ENCODE assay signal across 9 mouse cellular contexts in genomic region chr9:8003301-8004271, GRCm38 (mm10). TPM values are rescaled to one million over a fixed set of nuclear protein-coding genes. Genes with fewer than 3 reads are reported as not detected.
DNase-seq lines count a peak whose midpoint lies in the region; ATAC-seq and TF ChIP-seq lines count a peak whose summit lies in the region.
"Had no signal": no experiment of that assay in that cellular context is flagged by ENCODE, and none has a peak within 500 bp of the region (broad histone marks: within the 10 kb centered on the region; RNA-seq: fewer than 3 reads in every experiment).

No protein-coding gene starts in this region.

- no peak for DNase-seq in spleen, adult 2 months (ENCODE audit: low read depth in 1 of 2, low spot score in 2 of 2)
- DNase-seq in spleen, postnatal 4 days (ENCODE audit: low spot score in 2 of 2): no peak
- peak; percentile 79 for DNase-seq in embryonic facial prominence, embryonic 11.5 days (ENCODE audit: low spot score)
- peak; percentile 73 to 75 for DNase-seq in heart, adult 2 months
- DNase-seq in kidney, adult 2 months: peak; percentile 82
- peak; percentile 41 for DNase-seq in midbrain, postnatal 0 days (ENCODE audit: low spot score)
- DNase-seq in testis, postnatal 14 days (ENCODE audit: low spot score): peak; percentile 78

- no peak for TF ChIP-seq CTCF in spleen, adult 2 months (IDR thresholded peaks at IDR 0.05; ENCODE audit: extremely low read depth, insufficient read depth, insufficient read length, insufficient replicate concordance)
- no peak for TF ChIP-seq CTCF in heart, adult 2 months (IDR thresholded peaks at IDR 0.05)
- no peak for TF ChIP-seq CTCF in kidney, adult 2 months (conservative IDR thresholded peaks at IDR 0.05; ENCODE audit: insufficient read depth, insufficient read length, low read depth, low read length)
- no peak for TF ChIP-seq CTCF in midbrain, postnatal 0 days (IDR thresholded peaks at IDR 0.05)

- intact Hi-C loops in heart, adult 2 months (cut with DNase I): loop anchor here (5.0 to 10.0 kb wide), 7 partner anchors 39 to 239 kb away; partner anchors contain the start of genes Birc2, Cep126, Cfap300 and Tmem123

- H3K9ac ChIP-seq in embryonic facial prominence, embryonic 11.5 days (replicated peaks; ENCODE audit: low read length): peak overlapping the region; percentile 98
- peak overlapping the region; percentile 92 for H3K9ac ChIP-seq in heart, adult 2 months (ENCODE audit: low read depth, low read length)
- H3K9ac ChIP-seq in limb, embryonic 15.5 days: peak overlapping the region; percentile 94
- peak overlapping the region; percentile 64 for H3K9ac ChIP-seq in midbrain, postnatal 0 days (replicated peaks; ENCODE audit: low read length, poor library complexity, severe bottlenecking)

- no peak for TF ChIP-seq EP300 in heart, adult 2 months (IDR thresholded peaks at IDR 0.05; ENCODE audit: insufficient read depth, low read depth, low read length)

- 4% methylated on average over 82 of the region's 82 CpGs for WGBS in spleen, adult 2 months
- under 1% methylated on average over 75 of the region's 82 CpGs for WGBS in embryonic facial prominence, embryonic 11.5 days
- WGBS in heart, adult 2 months: under 1% methylated on average over 73 of the region's 82 CpGs
- WGBS in kidney, adult 2 months: 1% methylated on average over 79 of the region's 82 CpGs
- under 1% methylated on average over 72 of the region's 82 CpGs for WGBS in limb, embryonic 15.5 days
- under 1% methylated on average over 54 of the region's 82 CpGs for WGBS in midbrain, postnatal 0 days

- H3K27me3 ChIP-seq in spleen, adult 2 months (ENCODE audit: control insufficient read depth, insufficient read depth, low read length): peaks cover 25% of the 10 kb centered on the region
- no peaks in the 10 kb centered on the region for H3K27me3 ChIP-seq in embryonic facial prominence, embryonic 11.5 days (ENCODE audit: control insufficient read depth, insufficient read depth, low read length)
- H3K27me3 ChIP-seq in heart, adult 2 months (ENCODE audit: control insufficient read depth, insufficient read depth, low read length): no peaks in the 10 kb centered on the region
- H3K27me3 ChIP-seq in kidney, adult 2 months (replicated peaks; ENCODE audit: control insufficient read depth, insufficient read depth, low read length): no peaks in the 10 kb centered on the region
- no peaks in the 10 kb centered on the region for H3K27me3 ChIP-seq in limb, embryonic 15.5 days
- H3K27me3 ChIP-seq in midbrain, postnatal 0 days (ENCODE audit: insufficient read depth, low read length): no peaks in the 10 kb centered on the region; the same call in 1 of the 2 replicates

- H3K9me3 ChIP-seq in embryonic facial prominence, embryonic 11.5 days (replicated peaks; ENCODE audit: control insufficient read depth, low read length): no peaks in the 10 kb centered on the region
- no peaks in the 10 kb centered on the region for H3K9me3 ChIP-seq in limb, embryonic 15.5 days
- no peaks in the 10 kb centered on the region for H3K9me3 ChIP-seq in midbrain, postnatal 0 days (ENCODE audit: low read length)

- H3K4me2 ChIP-seq in embryonic facial prominence, embryonic 11.5 days (ENCODE audit: low read depth, low read length): peak overlapping the region; percentile 61
- peak overlapping the region; percentile 38 for H3K4me2 ChIP-seq in limb, embryonic 15.5 days
- peak overlapping the region; percentile 93 for H3K4me2 ChIP-seq in midbrain, postnatal 0 days (ENCODE audit: low read depth, low read length, poor library complexity, severe bottlenecking)

- peak overlapping the region; percentile 41; the same call in 1 of the 2 replicates for H3K27ac ChIP-seq in spleen, adult 2 months (ENCODE audit: insufficient read depth, low read length)
- peak overlapping the region; percentile 99 for H3K27ac ChIP-seq in embryonic facial prominence, embryonic 11.5 days (replicated peaks; ENCODE audit: low read depth, low read length)
- H3K27ac ChIP-seq in heart, adult 2 months: peak overlapping the region; percentile 83
- peak overlapping the region; percentile 89 for H3K27ac ChIP-seq in kidney, adult 2 months (ENCODE audit: insufficient read depth, low read depth, low read length)
- peak overlapping the region; percentile 99 for H3K27ac ChIP-seq in limb, embryonic 15.5 days
- peak overlapping the region; percentile 52 for H3K27ac ChIP-seq in midbrain, postnatal 0 days (ENCODE audit: low read depth, low read length)

- H3K36me3 ChIP-seq in spleen, adult 2 months (ENCODE audit: control insufficient read depth, insufficient read depth, low read length): no peaks in the 10 kb centered on the region
- no peaks in the 10 kb centered on the region; the same call in none of the 2 replicates for H3K36me3 ChIP-seq in embryonic facial prominence, embryonic 11.5 days (replicated peaks; ENCODE audit: control insufficient read depth, insufficient read depth, low read depth, low read length)
- H3K36me3 ChIP-seq in heart, adult 2 months (ENCODE audit: control insufficient read depth, insufficient read depth, low read length): peaks cover 26% of the 10 kb centered on the region
- H3K36me3 ChIP-seq in kidney, adult 2 months (ENCODE audit: control insufficient read depth, insufficient read depth, low read length): peaks cover 6% of the 10 kb centered on the region
- peaks cover 21% of the 10 kb centered on the region for H3K36me3 ChIP-seq in limb, embryonic 15.5 days
- H3K36me3 ChIP-seq in midbrain, postnatal 0 days (ENCODE audit: insufficient read depth, low read length): no peaks in the 10 kb centered on the region

- H3K4me3 ChIP-seq in spleen, adult 2 months (ENCODE audit: extremely low read depth, insufficient read depth, insufficient read length): peak overlapping the region; percentile 52
- peak overlapping the region; percentile 95 for H3K4me3 ChIP-seq in embryonic facial prominence, embryonic 11.5 days (ENCODE audit: low read depth, low read length)
- peak overlapping the region; percentile 90 for H3K4me3 ChIP-seq in heart, adult 2 months
- H3K4me3 ChIP-seq in kidney, adult 2 months (ENCODE audit: insufficient read depth, low read depth, low read length): peak overlapping the region; percentile 83
- peak overlapping the region; percentile 91 for H3K4me3 ChIP-seq in limb, embryonic 15.5 days
- peak overlapping the region; percentile 72 for H3K4me3 ChIP-seq in midbrain, postnatal 0 days (ENCODE audit: low read depth, low read length)

- peaks cover 11% of the 10 kb centered on the region for H3K4me1 ChIP-seq in spleen, adult 2 months (ENCODE audit: control insufficient read depth, insufficient read depth, insufficient read length)
- H3K4me1 ChIP-seq in embryonic facial prominence, embryonic 11.5 days (ENCODE audit: control insufficient read depth, insufficient read depth, low read length): no peaks in the 10 kb centered on the region
- peaks cover 4% of the 10 kb centered on the region for H3K4me1 ChIP-seq in heart, adult 2 months (ENCODE audit: control insufficient read depth, insufficient read depth, low read length)
- H3K4me1 ChIP-seq in kidney, adult 2 months (ENCODE audit: control insufficient read depth, insufficient read depth, low read length): peaks cover 3% of the 10 kb centered on the region; the same call in 1 of the 2 replicates
- H3K4me1 ChIP-seq in limb, embryonic 15.5 days: peaks cover 17% of the 10 kb centered on the region
- 0 out of 2 replicates have a peak, but pooled peaks cover 2% of the 10 kb centered on the region for H3K4me1 ChIP-seq in midbrain, postnatal 0 days (ENCODE audit: insufficient read depth, low read length)

- TF ChIP-seq POLR2A in spleen, adult 2 months (IDR thresholded peaks at IDR 0.05; ENCODE audit: low read depth, low read length): no peak
- TF ChIP-seq POLR2A in heart, adult 2 months (IDR thresholded peaks at IDR 0.05; ENCODE audit: insufficient read depth, low read depth, low read length): 0 out of 2 replicates have a peak, but pooled peaks have one; percentile 25
- no peak for TF ChIP-seq POLR2A in kidney, adult 2 months (IDR thresholded peaks at IDR 0.05; ENCODE audit: low read depth, low read length)

- H3K79me2 ChIP-seq in heart, adult 2 months (replicated peaks; ENCODE audit: control insufficient read depth, insufficient read depth, low read length): no peaks in the 10 kb centered on the region; the same call in 1 of the 2 replicates

- ATAC-seq in embryonic facial prominence, embryonic 11.5 days (replicated peaks; ENCODE audit: insufficient number of reproducible peaks, low FRiP score, low TSS enrichment, low read depth): peak; percentile 68
- ATAC-seq in limb, embryonic 15.5 days (ENCODE audit: insufficient number of reproducible peaks, low FRiP score, low TSS enrichment, low read depth): peak; percentile 36
- ATAC-seq in midbrain, postnatal 0 days (ENCODE audit: low FRiP score): peak; percentile 64

RNA-seq across cellular contexts. Expression of gene Yap1, which starts 0.8 kb away (rescaled TPM):
- 10.1 and 12.8 TPM in 2 replicates for polyA plus RNA-seq in spleen, adult 2 months (2012; rRNA removed)
- polyA plus RNA-seq in embryonic facial prominence, embryonic 11.5 days (2014; fragmentation: Nextera tagmentation; extraction: Ambion mirVana): 41.9 and 43.7 TPM in 2 replicates
- 10 to 100 TPM; 70.7 to 71.9 TPM for total RNA-seq in heart, adult 2 months (2021)
- polyA plus RNA-seq in heart, adult 2 months (2012; rRNA removed): 37.9 and 51.1 TPM in 2 replicates
- polyA plus RNA-seq in kidney, adult 2 months (2012; rRNA removed): 39.0 and 40.9 TPM in 2 replicates
- 30.8 and 41.1 TPM in 2 replicates for polyA plus RNA-seq in limb, embryonic 15.5 days (2015; fragmentation: Nextera tagmentation; extraction: Ambion mirVana)
- 12.5 and 15.8 TPM in 2 replicates for total RNA-seq in midbrain, postnatal 0 days (2014; rRNA removed)
- 3.1 and 4.1 TPM in 2 replicates for polyA plus RNA-seq in midbrain, postnatal 0 days (2015; fragmentation: Nextera tagmentation; extraction: Ambion mirVana)
- total RNA-seq: MEL had no signal

RNA-seq across cellular contexts. Expression of gene Cfap300, which starts 39.0 kb away (rescaled TPM):
- 0.16 and 0.74 TPM in 2 replicates for polyA plus RNA-seq in spleen, adult 2 months (2012; rRNA removed)
- 21.0 and 22.8 TPM in 2 replicates for polyA plus RNA-seq in embryonic facial prominence, embryonic 11.5 days (2014; fragmentation: Nextera tagmentation; extraction: Ambion mirVana)
- under 1 TPM; 0.55 to 0.70 TPM for total RNA-seq in heart, adult 2 months (2021)
- polyA plus RNA-seq in heart, adult 2 months (2012; rRNA removed): 0.73 and 0.76 TPM in 2 replicates
- polyA plus RNA-seq in kidney, adult 2 months (2012; rRNA removed): 3.8 and 4.5 TPM in 2 replicates
- polyA plus RNA-seq in limb, embryonic 15.5 days (2015; fragmentation: Nextera tagmentation; extraction: Ambion mirVana): 12.6 and 12.7 TPM in 2 replicates
- 12.1 and 20.1 TPM in 2 replicates for total RNA-seq in midbrain, postnatal 0 days (2014; rRNA removed)
- 9.9 and 11.9 TPM in 2 replicates for polyA plus RNA-seq in midbrain, postnatal 0 days (2015; fragmentation: Nextera tagmentation; extraction: Ambion mirVana)
- total RNA-seq: MEL had no signal

Comparison
In these comparisons a context has a peak if more than half of its experiments do, and no peak if none do; other contexts are left out.
1. DNase-seq: peak in embryonic facial prominence, embryonic 11.5 days (single experiment), heart, adult 2 months (2 of 2), kidney, adult 2 months (single experiment), midbrain, postnatal 0 days (single experiment) and testis, postnatal 14 days (single experiment); none in spleen, adult 2 months (0 of 2) and spleen, postnatal 4 days (0 of 2).
2. H3K27ac ChIP-seq: peak in every context shown above with its lines; median percentile 99 in embryonic facial prominence, embryonic 11.5 days; 99 in limb, embryonic 15.5 days; 89 in kidney, adult 2 months; 83 in heart, adult 2 months; 52 in midbrain, postnatal 0 days; 41 in spleen, adult 2 months.
3. H3K4me2 ChIP-seq: peak in every context shown above with its lines; median percentile 93 in midbrain, postnatal 0 days; 61 in embryonic facial prominence, embryonic 11.5 days; 38 in limb, embryonic 15.5 days.
4. Peak in every context shown above with its lines, with median percentiles within 50 percentile points of each other: H3K4me3 ChIP-seq, ATAC-seq and H3K9ac ChIP-seq.